Mouse (Mus musculus) common myeloid progenitor, adult 5-6 weeks (primary cell): ENCODE measurements at regions not wholly inside any gene's neighbourhood (a gene's known extent, or its start where the extent isn't known, plus 50 kb on each side); places are given as distances from the start of the nearest gene placed in this dataset.

ENCODE experiments used
- ATAC-seq: replicated peaks from 2 replicates; pipeline ENCODE4 v1.8.0; 2016; ENCODE audit warnings: low read depth, mild to moderate bottlenecking, moderate TSS enrichment, inconsistent platforms; ENCODE audit not compliant: poor library complexity, severe bottlenecking

- ATAC-seq = no peak
Observed at GRCm38 (mm10) chr15:68014605-68015305, 1514.0 kb upstream of the Lrrc6 start.

GRCm38 (mm10) chr15:68011162-68011561 lies 1510.5 kb upstream of the Lrrc6 start:
- peak; percentile 73 for ATAC-seq

- no peak for ATAC-seq
Observed at GRCm38 (mm10) chr15:68010189-68010588, 1509.5 kb upstream of the Lrrc6 start.

- no peak for ATAC-seq
Observed at GRCm38 (mm10) chr15:68004798-68005197, 1504.1 kb upstream of the Lrrc6 start.

GRCm38 (mm10) chr15:67996532-67996931 lies 1495.8 kb upstream of the Lrrc6 start:
- ATAC-seq = peak; percentile 87

GRCm38 (mm10) chr15:67989428-67990272 lies 1488.9 kb upstream of the Lrrc6 start:
- no peak for ATAC-seq

- ATAC-seq = no peak
Observed at GRCm38 (mm10) chr15:67987941-67988340, 1487.2 kb upstream of the Lrrc6 start.

- no peak for ATAC-seq
Observed at GRCm38 (mm10) chr15:67983253-67983652, 1482.5 kb upstream of the Lrrc6 start.

- ATAC-seq = no peak
Observed at GRCm38 (mm10) chr15:67981876-67982275, 1481.2 kb upstream of the Lrrc6 start.

- no peak for ATAC-seq
Observed at GRCm38 (mm10) chr15:67979451-67979850, 1478.7 kb upstream of the Lrrc6 start.

GRCm38 (mm10) chr15:67977210-67977609 lies 1476.5 kb upstream of the Lrrc6 start:
- no peak for ATAC-seq

GRCm38 (mm10) chr15:67971998-67972397 lies 1471.3 kb upstream of the Lrrc6 start:
- ATAC-seq = no peak

GRCm38 (mm10) chr15:67954216-67954615 lies 1453.5 kb upstream of the Lrrc6 start:
- ATAC-seq = no peak

- ATAC-seq = no peak
Observed at GRCm38 (mm10) chr15:67950281-67951040, 1449.8 kb upstream of the Lrrc6 start.

- no peak for ATAC-seq
Observed at GRCm38 (mm10) chr15:67944330-67945082, 1443.8 kb upstream of the Lrrc6 start.

GRCm38 (mm10) chr15:67943046-67943445 lies 1442.3 kb upstream of the Lrrc6 start:
- ATAC-seq = no peak

GRCm38 (mm10) chr15:67940510-67940909 lies 1439.8 kb upstream of the Lrrc6 start:
- no peak for ATAC-seq

GRCm38 (mm10) chr15:67924885-67925284 lies 1424.2 kb upstream of the Lrrc6 start:
- ATAC-seq = no peak

GRCm38 (mm10) chr15:67907034-67907433 lies 1406.3 kb upstream of the Lrrc6 start:
- peak; percentile 47; the same call in 1 of the 2 replicates for ATAC-seq

- ATAC-seq = no peak
Observed at GRCm38 (mm10) chr15:67905279-67905678, 1404.6 kb upstream of the Lrrc6 start.
